9 mouse cellular contexts compared by ENCODE assay signal in genomic region chr10:12614465-12615199, GRCm38 (mm10).
A peak's percentile ranks its signal among the peaks of the same experiment; 100 is the strongest.
DNase-seq lines count a peak whose midpoint lies in the region; ATAC-seq and TF ChIP-seq lines count a peak whose summit lies in the region.
"Had no signal": no experiment of that assay in that cellular context is flagged by ENCODE, and none has a peak within 500 bp of the region (broad histone marks: within the 10 kb centered on the region; RNA-seq: fewer than 3 reads in every experiment).

No protein-coding gene starts in this region.

- DNase-seq in kidney, postnatal 14 days = no peak
- DNase-seq in forebrain, embryonic 11.5 days (ENCODE audit: low spot score) = peak; percentile 67
- peak; percentile 37 to 44 for DNase-seq in layer of hippocampus, adult 2 months (ENCODE audit: low spot score in 2 of 2)
- DNase-seq in ovary, postnatal 36 days (ENCODE audit: low spot score) = no peak
- no peak for DNase-seq in adrenal gland, postnatal 4 days (ENCODE audit: low spot score in 2 of 2)

- no peak overlapping the region for H3K27ac ChIP-seq in kidney, embryonic 16.5 days (ENCODE audit: low read length)
- no peak overlapping the region for H3K27ac ChIP-seq in forebrain, embryonic 11.5 days (ENCODE audit: low read depth, low read length)
- H3K27ac ChIP-seq in layer of hippocampus, adult 2 months = peak overlapping the region; percentile 81
- peak overlapping the region; percentile 51 for H3K27ac ChIP-seq in midbrain, embryonic 13.5 days
- H3K27ac ChIP-seq: macrophage had no signal

- H3K4me1 ChIP-seq in kidney, embryonic 16.5 days (ENCODE audit: insufficient read depth, low read length) = peaks cover 6% of the 10 kb centered on the region; the same call in 1 of the 2 replicates
- H3K4me1 ChIP-seq in forebrain, embryonic 11.5 days (replicated peaks; ENCODE audit: control insufficient read depth, insufficient read depth, low read length) = no peaks in the 10 kb centered on the region; the same call in 1 of the 2 replicates
- H3K4me1 ChIP-seq in midbrain, embryonic 13.5 days (replicated peaks) = peaks cover 15% of the 10 kb centered on the region

- H3K4me2 ChIP-seq in kidney, embryonic 16.5 days (replicated peaks; ENCODE audit: low read depth, low read length) = peak overlapping the region; percentile 55
- H3K4me2 ChIP-seq in forebrain, embryonic 11.5 days (ENCODE audit: low read depth, low read length, severe bottlenecking) = peak overlapping the region; percentile 48
- H3K4me2 ChIP-seq in midbrain, embryonic 13.5 days (replicated peaks) = peak overlapping the region; percentile 77

- 0 out of 2 replicates have a peak, but pooled peaks have one; percentile 57 for ATAC-seq in kidney, embryonic 16.5 days (ENCODE audit: low FRiP score, low TSS enrichment)
- peak; percentile 32 for ATAC-seq in activated CD4-positive, CD25-positive, alpha-beta regulatory T cell, adult 4 months
- peak; percentile 58 for ATAC-seq in forebrain, embryonic 11.5 days (replicated peaks; ENCODE audit: low FRiP score)
- ATAC-seq in midbrain, embryonic 13.5 days = peak; percentile 73

- WGBS in kidney, embryonic 16.5 days = 13% methylated on average over 22 of the region's 22 CpGs
- 2% methylated on average over 22 of the region's 22 CpGs for WGBS in forebrain, embryonic 11.5 days
- WGBS in midbrain, embryonic 13.5 days = under 1% methylated on average over 22 of the region's 22 CpGs

- H3K27me3 ChIP-seq in kidney, embryonic 16.5 days (ENCODE audit: insufficient read depth, low read length) = no peaks in the 10 kb centered on the region
- H3K27me3 ChIP-seq in forebrain, embryonic 11.5 days (ENCODE audit: control insufficient read depth, insufficient read depth, low read length) = no peaks in the 10 kb centered on the region
- no peaks in the 10 kb centered on the region for H3K27me3 ChIP-seq in midbrain, embryonic 13.5 days

- no peaks in the 10 kb centered on the region for H3K36me3 ChIP-seq in kidney, embryonic 16.5 days (ENCODE audit: insufficient read depth, low read length)
- H3K36me3 ChIP-seq in forebrain, embryonic 11.5 days (ENCODE audit: control insufficient read depth, insufficient read depth, low read length) = no peaks in the 10 kb centered on the region
- no peaks in the 10 kb centered on the region for H3K36me3 ChIP-seq in midbrain, embryonic 13.5 days

- peak overlapping the region; percentile 51 for H3K9ac ChIP-seq in kidney, embryonic 16.5 days (replicated peaks; ENCODE audit: low read length)
- peak overlapping the region; percentile 39 for H3K9ac ChIP-seq in forebrain, embryonic 11.5 days (ENCODE audit: low read length)
- H3K9ac ChIP-seq in midbrain, embryonic 13.5 days (replicated peaks) = peak overlapping the region; percentile 70

- peak overlapping the region; percentile 34 for H3K4me3 ChIP-seq in kidney, embryonic 16.5 days (ENCODE audit: low read length)
- H3K4me3 ChIP-seq in forebrain, embryonic 11.5 days (ENCODE audit: low read depth, low read length) = peak overlapping the region; percentile 22
- H3K4me3 ChIP-seq in layer of hippocampus, adult 2 months = peak overlapping the region; percentile 65
- peak overlapping the region; percentile 55 for H3K4me3 ChIP-seq in midbrain, embryonic 13.5 days (replicated peaks)

- H3K9me3 ChIP-seq in kidney, embryonic 16.5 days (ENCODE audit: low read length) = no peaks in the 10 kb centered on the region
- H3K9me3 ChIP-seq in forebrain, embryonic 11.5 days (ENCODE audit: control insufficient read depth, low read length) = no peaks in the 10 kb centered on the region
- H3K9me3 ChIP-seq in midbrain, embryonic 13.5 days = no peaks in the 10 kb centered on the region

- peak; percentile 45 for TF ChIP-seq CTCF in layer of hippocampus, adult 2 months (conservative IDR thresholded peaks at IDR 0.05)

Comparison
In these comparisons a context has a peak if more than half of its experiments do, and no peak if none do; other contexts are left out.
1. H3K27ac ChIP-seq: peak in layer of hippocampus, adult 2 months (single experiment) and midbrain, embryonic 13.5 days (single experiment); none in kidney, embryonic 16.5 days (single experiment) and forebrain, embryonic 11.5 days (single experiment).
2. DNase-seq: peak in forebrain, embryonic 11.5 days (single experiment) and layer of hippocampus, adult 2 months (2 of 2); none in kidney, postnatal 14 days (single experiment), ovary, postnatal 36 days (single experiment) and adrenal gland, postnatal 4 days (0 of 2).
3. Peak in every context shown above with its lines, with median percentiles within 50 percentile points of each other: ATAC-seq, H3K4me2 ChIP-seq, H3K4me3 ChIP-seq and H3K9ac ChIP-seq.